Mouse (Mus musculus): ENCODE measurements at regions not wholly inside any gene's neighbourhood (a gene's known extent, or its start where the extent isn't known, plus 50 kb on each side); places are given as distances from the start of the nearest gene placed in this dataset.

GRCm38 (mm10) chr11:56193426-56193825, 152.6 kb upstream of the Nmur2 start:
- TF ChIP-seq EP300 (IDR thresholded peaks at IDR 0.05; ENCODE audit: low read depth) (no peak), CTCF (IDR thresholded peaks at IDR 0.05; ENCODE audit: low read depth) (no peak)
